Comparison of ENCODE assay signal across 25 mouse cellular contexts in genomic region chr11:34424546-34424945, GRCm38 (mm10).
DNase-seq lines count a peak whose midpoint lies in the region; ATAC-seq lines count a peak whose summit lies in the region.
"Had no signal": no experiment of that assay in that cellular context is flagged by ENCODE, and none has a peak within 500 bp of the region (broad histone marks: within the 10 kb centered on the region; RNA-seq: fewer than 3 reads in every experiment).

No protein-coding gene starts in this region.

- no peaks in the 10 kb centered on the region for H3K27me3 ChIP-seq in kidney, embryonic 15.5 days
- H3K27me3 ChIP-seq: forebrain, embryonic 12.5 days; heart, embryonic 12.5 days; heart, embryonic 15.5 days; hindbrain, embryonic 13.5 days had no signal

- no peak overlapping the region for H3K4me2 ChIP-seq in kidney, embryonic 15.5 days
- H3K4me2 ChIP-seq: forebrain, embryonic 12.5 days; heart, embryonic 12.5 days; heart, embryonic 15.5 days; hindbrain, embryonic 13.5 days had no signal

- no peaks in the 10 kb centered on the region for H3K9me3 ChIP-seq in kidney, embryonic 15.5 days (replicated peaks)
- H3K9me3 ChIP-seq: forebrain, embryonic 12.5 days; heart, embryonic 12.5 days; heart, embryonic 15.5 days; hindbrain, embryonic 10.5 days; hindbrain, embryonic 13.5 days had no signal

- WGBS in kidney, embryonic 15.5 days, result 81% methylated on average over 1 of the region's 1 CpGs

- peak; percentile 36 for DNase-seq in kidney, adult 18-20 months
- DNase-seq in kidney, adult 9 months, result peak; percentile 86
- DNase-seq in kidney, postnatal 14 days, result peak; percentile 64
- peak; percentile 4 to 9 for DNase-seq in kidney, postnatal 4 days
- no peak for DNase-seq in layer of hippocampus, postnatal 14 days (ENCODE audit: low spot score in 2 of 2)
- DNase-seq in thymus, postnatal 4 days, result no peak
- DNase-seq in left cerebral cortex, postnatal 14 days (ENCODE audit: low spot score in 2 of 2), result no peak
- DNase-seq: adrenal gland, adult 2 months; adrenal gland, postnatal 14 days; cerebellum, adult 11-12 months; cerebellum, adult 8-10 months; cerebellum, postnatal 14 days; gastrocnemius, postnatal 10 days; gastrocnemius, postnatal 36 days; heart, postnatal 10 days; heart, postnatal 36 days had no signal

- no peak overlapping the region for H3K27ac ChIP-seq in kidney, embryonic 15.5 days
- H3K27ac ChIP-seq: forebrain, embryonic 12.5 days; heart, embryonic 15.5 days; hindbrain, embryonic 10.5 days; hindbrain, embryonic 13.5 days had no signal

- H3K4me1 ChIP-seq in kidney, embryonic 15.5 days, result no peaks in the 10 kb centered on the region
- H3K4me1 ChIP-seq: forebrain, embryonic 12.5 days; heart, embryonic 12.5 days; heart, embryonic 15.5 days; hindbrain, embryonic 10.5 days; hindbrain, embryonic 13.5 days had no signal

- no peak overlapping the region for H3K4me3 ChIP-seq in kidney, embryonic 15.5 days (replicated peaks)
- H3K4me3 ChIP-seq: forebrain, embryonic 12.5 days; heart, embryonic 12.5 days; heart, embryonic 15.5 days; hindbrain, embryonic 10.5 days; hindbrain, embryonic 13.5 days had no signal

- no peak; the same call in 1 of the 2 replicates for ATAC-seq in kidney, embryonic 15.5 days (replicated peaks; ENCODE audit: low FRiP score)
- ATAC-seq: CD4-positive, CD25-positive, alpha-beta regulatory T cell, adult 4 months; forebrain, embryonic 16.5 days; hindbrain, embryonic 16.5 days had no signal

- no peaks in the 10 kb centered on the region for H3K36me3 ChIP-seq in kidney, embryonic 15.5 days
- H3K36me3 ChIP-seq: forebrain, embryonic 12.5 days; heart, embryonic 12.5 days; heart, embryonic 15.5 days; hindbrain, embryonic 10.5 days had no signal

- H3K9ac ChIP-seq in kidney, embryonic 15.5 days, result no peak overlapping the region
- H3K9ac ChIP-seq: forebrain, embryonic 12.5 days; heart, embryonic 12.5 days; heart, embryonic 15.5 days; hindbrain, embryonic 13.5 days had no signal

- intact Hi-C loops in left cerebral cortex, postnatal 14 days (cut with DNase I), result no loop called here

Comparison
In these comparisons a context has a peak if more than half of its experiments do, and no peak if none do; other contexts are left out.
1. DNase-seq: peak in kidney, adult 18-20 months (single experiment), kidney, adult 9 months (single experiment), kidney, postnatal 14 days (single experiment) and kidney, postnatal 4 days (2 of 2); none in layer of hippocampus, postnatal 14 days (0 of 2), thymus, postnatal 4 days (single experiment) and left cerebral cortex, postnatal 14 days (0 of 2).